Mouse (Mus musculus) hematopoietic stem cell, adult 5-6 weeks (primary cell): ENCODE results near the gene Lss. TPM values are rescaled to one million over a fixed set of nuclear protein-coding genes. Genes with fewer than 3 reads are reported as not detected.

Experiments
- total RNA-seq: library from RNA; stranded (forward); fragments of 172-1452, 232-1000 nt; gene quantifications from 2 replicates; pipeline ENCODE4 v1.2.3, GENCODE M21; 2017

The Lss gene
- total RNA-seq, 1 experiment from 2014 or later: 3.8 TPM

Other genes starting within 250 kb of the Lss start
- gene Dip2a, start 186.3 kb upstream of the Lss start, total RNA-seq: 6.0 and 8.5 TPM in 2 replicates
- not detected in 2 replicates for gene AC141477.1, start 91.1 kb upstream of the Lss start, total RNA-seq
- gene Pcnt, start 88.8 kb upstream of the Lss start, total RNA-seq: 72.1 and 90.7 TPM in 2 replicates
- gene 2610028H24Rik, start 82.5 kb upstream of the Lss start, total RNA-seq: not detected in 2 replicates
- 65.7 and 67.2 TPM in 2 replicates for gene Mcm3ap, start 62.7 kb upstream of the Lss start, total RNA-seq
- gene Ybey, start 62.5 kb upstream of the Lss start, total RNA-seq: 6.1 and 7.1 TPM in 2 replicates
- not detected in 2 replicates for gene Spatc1l, start 30.7 kb downstream of the Lss start, total RNA-seq
- not detected in 2 replicates for gene Ftcd, start 44.1 kb downstream of the Lss start, total RNA-seq
- not detected in 2 replicates for gene Col6a2, start 92.0 kb downstream of the Lss start, total RNA-seq
- gene Col6a1, start 194.6 kb downstream of the Lss start, total RNA-seq: not detected in 2 replicates